Mouse (Mus musculus): ENCODE measurements at regions not wholly inside any gene's neighbourhood (a gene's known extent, or its start where the extent isn't known, plus 50 kb on each side); places are given as distances from the start of the nearest gene placed in this dataset.

GRCm38 (mm10) chr10:23595541-23595940 lies 191.5 kb downstream of the Rps12 start:
- Histone ChIP-seq H3K27me3 (ENCODE audit: control insufficient read depth, insufficient read depth, low read length) (no peaks in the 10 kb centered on the region), H3K36me3 (ENCODE audit: control insufficient read depth, insufficient read depth, low read length) (no peaks in the 10 kb centered on the region), H3K9ac (replicated peaks; ENCODE audit: low read length) (no peak overlapping the region), H3K27ac (replicated peaks; ENCODE audit: low read depth, low read length) (no peak overlapping the region), H3K4me1 (ENCODE audit: control insufficient read depth, insufficient read depth, low read length) (no peaks in the 10 kb centered on the region), H3K9me3 (ENCODE audit: control insufficient read depth, low read length) (no peaks in the 10 kb centered on the region), H3K4me2 (ENCODE audit: low read length) (no peak overlapping the region), H3K4me3 (replicated peaks; ENCODE audit: low read depth, low read length) (no peak overlapping the region)
- ATAC-seq (ENCODE audit: low FRiP score, low TSS enrichment): no peak
- DNase-seq: no peak
- 93% methylated on average over 3 of the region's 3 CpGs for WGBS

DNA sequence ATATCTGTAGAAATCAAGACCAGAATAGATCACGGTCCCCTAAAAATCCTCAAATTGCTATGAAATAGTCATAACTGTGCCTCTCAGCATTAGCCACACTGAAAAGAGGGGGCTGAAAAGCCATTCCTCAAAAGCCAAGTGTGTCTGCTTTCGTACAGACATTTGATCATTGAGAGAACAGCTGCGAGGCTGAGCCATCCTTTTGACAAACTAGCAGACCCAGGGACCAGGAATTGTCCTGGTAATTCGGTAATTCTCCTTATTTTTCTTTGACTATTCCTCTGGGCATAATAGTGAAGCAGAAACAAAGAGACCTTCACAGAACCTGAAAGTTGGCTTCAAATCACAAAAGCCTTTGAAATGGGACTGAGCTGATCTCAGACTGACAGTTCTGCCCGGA lies 206.8 kb downstream of the Rps12 start:
- H3K27me3 ChIP-seq (ENCODE audit: control insufficient read depth, insufficient read depth, low read length): no peaks in the 10 kb centered on the region
- no peak overlapping the region for H3K9ac ChIP-seq (replicated peaks; ENCODE audit: low read length)
- ATAC-seq (ENCODE audit: low FRiP score, low TSS enrichment): no peak

DNA sequence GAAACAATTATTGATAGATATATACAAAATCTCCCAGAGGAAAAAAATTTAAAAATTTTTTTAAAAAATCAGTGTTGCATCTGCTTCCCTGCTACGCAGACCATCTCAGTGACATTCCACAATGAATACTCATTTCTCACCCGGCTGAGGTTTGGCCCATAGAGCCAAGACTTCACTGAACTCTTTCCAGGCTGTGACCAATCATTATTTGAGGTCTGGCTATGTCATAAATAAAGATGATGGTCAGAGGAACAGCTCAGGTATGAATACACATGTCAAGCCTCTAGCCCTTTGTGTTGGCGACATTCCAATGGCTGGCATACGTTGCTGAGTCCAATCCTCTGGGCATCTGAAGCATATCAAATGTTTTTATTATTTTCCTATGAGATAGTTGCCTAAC lies 216.1 kb downstream of the Rps12 start:
- whole genome bisulfite sequencing: 81% methylated on average over 4 of the region's 4 CpGs
- DNase-seq: no peak
- no peak for ATAC-seq (ENCODE audit: low FRiP score, low TSS enrichment)
- H3K27me3 ChIP-seq (ENCODE audit: control insufficient read depth, insufficient read depth, low read length): no peaks in the 10 kb centered on the region
- no peak overlapping the region for H3K27ac ChIP-seq (replicated peaks; ENCODE audit: low read depth, low read length)
- H3K4me3 ChIP-seq (replicated peaks; ENCODE audit: low read depth, low read length): no peak overlapping the region
- H3K9ac ChIP-seq (replicated peaks; ENCODE audit: low read length): no peak overlapping the region
- H3K4me1 ChIP-seq (ENCODE audit: control insufficient read depth, insufficient read depth, low read length): no peaks in the 10 kb centered on the region
- no peak overlapping the region for H3K4me2 ChIP-seq (ENCODE audit: low read length)
- H3K9me3 ChIP-seq (ENCODE audit: control insufficient read depth, low read length): no peaks in the 10 kb centered on the region
- H3K36me3 ChIP-seq (ENCODE audit: control insufficient read depth, insufficient read depth, low read length): no peaks in the 10 kb centered on the region

More for the DNA sequence above, 206.8 kb downstream of the Rps12 start:
- Histone ChIP-seq H3K36me3 (ENCODE audit: control insufficient read depth, insufficient read depth, low read length) (no peaks in the 10 kb centered on the region), H3K27ac (replicated peaks; ENCODE audit: low read depth, low read length) (no peak overlapping the region), H3K4me3 (replicated peaks; ENCODE audit: low read depth, low read length) (no peak overlapping the region), H3K9me3 (ENCODE audit: control insufficient read depth, low read length) (no peaks in the 10 kb centered on the region), H3K4me1 (ENCODE audit: control insufficient read depth, insufficient read depth, low read length) (0 out of 2 replicates have a peak, but pooled peaks cover 4% of the 10 kb centered on the region), H3K4me2 (ENCODE audit: low read length) (no peak overlapping the region)
- peak; percentile 15 for DNase-seq
- 24% methylated on average over 5 of the region's 5 CpGs for WGBS

- H3K4me3 ChIP-seq (replicated peaks; ENCODE audit: low read depth, low read length): no peak overlapping the region
- H3K36me3 ChIP-seq (ENCODE audit: control insufficient read depth, insufficient read depth, low read length): no peaks in the 10 kb centered on the region
- no peaks in the 10 kb centered on the region for H3K4me1 ChIP-seq (ENCODE audit: control insufficient read depth, insufficient read depth, low read length)
- H3K27ac ChIP-seq (replicated peaks; ENCODE audit: low read depth, low read length): no peak overlapping the region
- no peak for DNase-seq
- no peak for ATAC-seq (ENCODE audit: low FRiP score, low TSS enrichment)
- no peaks in the 10 kb centered on the region for H3K9me3 ChIP-seq (ENCODE audit: control insufficient read depth, low read length)
- no peaks in the 10 kb centered on the region for H3K27me3 ChIP-seq (ENCODE audit: control insufficient read depth, insufficient read depth, low read length)
- H3K9ac ChIP-seq (replicated peaks; ENCODE audit: low read length): no peak overlapping the region
- no peak overlapping the region for H3K4me2 ChIP-seq (ENCODE audit: low read length)
Observed at GRCm38 (mm10) chr10:23569386-23569785, 217.7 kb downstream of the Rps12 start.

DNA sequence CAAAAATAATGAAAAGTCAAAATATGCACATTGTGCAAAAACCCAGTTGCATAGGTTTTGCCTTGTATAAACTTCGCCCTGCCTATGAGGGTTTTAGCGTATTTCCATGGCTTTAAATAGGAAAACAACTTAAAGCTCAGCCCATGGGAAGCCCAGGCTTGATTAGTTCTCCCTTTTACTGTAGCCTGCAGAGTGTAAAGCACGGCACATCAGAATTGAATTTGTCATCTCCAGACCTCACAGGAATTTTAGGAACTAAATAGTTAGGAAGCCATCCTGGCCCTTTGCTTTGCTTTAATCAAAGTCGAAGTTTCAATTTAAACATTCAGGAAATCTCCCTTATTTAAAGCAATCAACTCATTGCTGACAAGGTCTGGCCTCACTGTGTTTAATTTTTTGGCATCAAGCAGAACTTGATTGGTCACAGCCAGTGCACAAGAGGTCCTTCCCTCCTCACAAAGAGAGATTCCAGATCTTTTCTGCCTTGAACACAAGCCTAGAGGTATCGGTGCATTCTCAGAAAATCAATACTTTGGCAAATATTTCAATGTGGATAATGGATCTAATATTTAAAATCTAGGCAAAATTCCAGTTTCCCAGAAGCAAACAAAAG lies 211.8 kb upstream of the Eya4 start:
- WGBS: 91% methylated on average over 5 of the region's 5 CpGs
- no peaks in the 10 kb centered on the region for H3K27me3 ChIP-seq (ENCODE audit: control insufficient read depth, insufficient read depth, low read length)
- H3K27ac ChIP-seq (replicated peaks; ENCODE audit: low read depth, low read length): no peak overlapping the region
- H3K9ac ChIP-seq (replicated peaks; ENCODE audit: low read length): no peak overlapping the region
- H3K4me3 ChIP-seq (replicated peaks; ENCODE audit: low read depth, low read length): no peak overlapping the region
- H3K4me1 ChIP-seq (ENCODE audit: control insufficient read depth, insufficient read depth, low read length): no peaks in the 10 kb centered on the region
- DNase-seq: no peak
- ATAC-seq (ENCODE audit: low FRiP score, low TSS enrichment): no peak
- H3K9me3 ChIP-seq (ENCODE audit: control insufficient read depth, low read length): no peaks in the 10 kb centered on the region
- no peak overlapping the region for H3K4me2 ChIP-seq (ENCODE audit: low read length)
- no peaks in the 10 kb centered on the region for H3K36me3 ChIP-seq (ENCODE audit: control insufficient read depth, insufficient read depth, low read length)

- H3K36me3 ChIP-seq (ENCODE audit: control insufficient read depth, insufficient read depth, low read length): no peaks in the 10 kb centered on the region
- H3K4me1 ChIP-seq (ENCODE audit: control insufficient read depth, insufficient read depth, low read length): no peaks in the 10 kb centered on the region
- no peak overlapping the region for H3K4me2 ChIP-seq (ENCODE audit: low read length)
- H3K27ac ChIP-seq (replicated peaks; ENCODE audit: low read depth, low read length): no peak overlapping the region
- H3K27me3 ChIP-seq (ENCODE audit: control insufficient read depth, insufficient read depth, low read length): no peaks in the 10 kb centered on the region
- DNase-seq: no peak
- no peak overlapping the region for H3K9ac ChIP-seq (replicated peaks; ENCODE audit: low read length)
- no peak overlapping the region for H3K4me3 ChIP-seq (replicated peaks; ENCODE audit: low read depth, low read length)
- ATAC-seq (ENCODE audit: low FRiP score, low TSS enrichment): no peak
- no peaks in the 10 kb centered on the region for H3K9me3 ChIP-seq (ENCODE audit: control insufficient read depth, low read length)
Observed at GRCm38 (mm10) chr10:23559980-23560658, 209.5 kb upstream of the Eya4 start.

DNA sequence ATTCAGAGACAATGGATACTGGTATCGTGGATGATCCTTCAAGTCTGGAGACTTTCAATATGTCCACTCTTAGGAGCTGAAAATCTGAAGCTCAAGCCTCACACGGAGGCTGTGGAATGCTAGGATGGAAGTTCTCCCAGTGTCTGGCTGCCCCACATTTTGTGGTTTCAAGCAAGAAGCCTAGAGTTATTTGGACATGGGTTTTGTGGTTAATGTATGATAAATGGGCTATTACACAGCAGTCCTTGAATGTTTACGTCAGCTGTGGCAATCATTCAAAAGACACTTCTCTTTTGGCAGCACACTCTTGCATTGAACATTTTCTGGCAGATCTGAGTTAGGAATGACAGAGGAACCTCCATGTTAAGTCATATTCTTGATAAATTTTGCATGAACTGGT lies 207.2 kb upstream of the Eya4 start:
- Histone ChIP-seq H3K27me3 (ENCODE audit: control insufficient read depth, insufficient read depth, low read length) (no peaks in the 10 kb centered on the region), H3K9ac (replicated peaks; ENCODE audit: low read length) (no peak overlapping the region), H3K9me3 (ENCODE audit: control insufficient read depth, low read length) (no peaks in the 10 kb centered on the region), H3K4me2 (ENCODE audit: low read length) (no peak overlapping the region), H3K27ac (replicated peaks; ENCODE audit: low read depth, low read length) (no peak overlapping the region), H3K4me1 (ENCODE audit: control insufficient read depth, insufficient read depth, low read length) (no peaks in the 10 kb centered on the region), H3K36me3 (ENCODE audit: control insufficient read depth, insufficient read depth, low read length) (no peaks in the 10 kb centered on the region), H3K4me3 (replicated peaks; ENCODE audit: low read depth, low read length) (no peak overlapping the region)
- DNase-seq (no peak), ATAC-seq (ENCODE audit: low FRiP score, low TSS enrichment) (no peak)
- WGBS: 89% methylated on average over 3 of the region's 3 CpGs

DNA sequence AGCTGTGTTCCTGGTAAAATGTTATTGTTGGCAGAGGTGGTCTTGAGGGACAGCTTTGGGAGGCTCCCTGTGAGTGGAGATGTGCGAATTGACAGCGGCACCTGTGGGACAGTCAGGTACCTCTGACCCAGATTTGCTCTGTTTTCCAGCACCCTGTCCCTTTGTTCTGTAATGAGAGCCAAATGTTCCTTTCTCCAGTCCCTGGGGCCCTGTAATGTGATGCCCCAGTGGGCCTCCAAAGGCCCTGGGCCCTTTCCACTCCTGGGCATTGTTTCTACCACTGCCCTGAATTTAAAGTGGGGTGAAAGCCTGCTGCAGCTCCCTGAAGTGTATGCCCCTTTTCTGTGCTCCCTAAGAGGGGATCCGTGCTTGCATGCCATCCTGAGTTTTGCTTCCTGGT lies 198.6 kb upstream of the Eya4 start:
- Histone ChIP-seq H3K4me1 (ENCODE audit: control insufficient read depth, insufficient read depth, low read length) (0 out of 2 replicates have a peak, but pooled peaks cover 6% of the 10 kb centered on the region), H3K9me3 (ENCODE audit: control insufficient read depth, low read length) (no peaks in the 10 kb centered on the region), H3K9ac (replicated peaks; ENCODE audit: low read length) (no peak overlapping the region), H3K27me3 (ENCODE audit: control insufficient read depth, insufficient read depth, low read length) (no peaks in the 10 kb centered on the region), H3K4me3 (replicated peaks; ENCODE audit: low read depth, low read length) (no peak overlapping the region), H3K27ac (replicated peaks; ENCODE audit: low read depth, low read length) (no peak overlapping the region), H3K4me2 (ENCODE audit: low read length) (no peak overlapping the region), H3K36me3 (ENCODE audit: control insufficient read depth, insufficient read depth, low read length) (no peaks in the 10 kb centered on the region)
- ATAC-seq (ENCODE audit: low FRiP score, low TSS enrichment) (0 out of 2 replicates have a peak, but pooled peaks have one; percentile 9), DNase-seq (no peak)
- 14% methylated on average over 3 of the region's 3 CpGs for WGBS

GRCm38 (mm10) chr10:23548322-23548721 lies 197.7 kb upstream of the Eya4 start:
- ATAC-seq (ENCODE audit: low FRiP score, low TSS enrichment) (no peak), DNase-seq (no peak)
- Histone ChIP-seq H3K27me3 (ENCODE audit: control insufficient read depth, insufficient read depth, low read length) (no peaks in the 10 kb centered on the region), H3K9me3 (ENCODE audit: control insufficient read depth, low read length) (no peaks in the 10 kb centered on the region), H3K4me2 (ENCODE audit: low read length) (no peak overlapping the region), H3K36me3 (ENCODE audit: control insufficient read depth, insufficient read depth, low read length) (no peaks in the 10 kb centered on the region), H3K4me3 (replicated peaks; ENCODE audit: low read depth, low read length) (no peak overlapping the region), H3K9ac (replicated peaks; ENCODE audit: low read length) (no peak overlapping the region), H3K4me1 (ENCODE audit: control insufficient read depth, insufficient read depth, low read length) (0 out of 2 replicates have a peak, but pooled peaks cover 6% of the 10 kb centered on the region), H3K27ac (replicated peaks; ENCODE audit: low read depth, low read length) (no peak overlapping the region)
- WGBS: 89% methylated on average over 6 of the region's 6 CpGs
